Mouse (Mus musculus) stomach, postnatal 0 days (tissue): ENCODE measurements at regions not wholly inside any gene's neighbourhood (a gene's known extent, or its start where the extent isn't known, plus 50 kb on each side); places are given as distances from the start of the nearest gene placed in this dataset.
A peak's percentile ranks its signal among the peaks of the same experiment; 100 is the strongest.

Source experiments
- ATAC-seq: fragments of 200-750 bp; cut with Nextera tagmentation; 2 replicates; pipeline ENCODE4 v1.8.0; 2017; ENCODE audit not compliant: low FRiP score, low TSS enrichment
- DNase-seq: peaks from one replicate; pipeline ENCODE4 v3.0.0-alpha.2; 2016; ENCODE audit warnings: low spot score
- H3K27ac ChIP-seq: fragments of 300-500 bp; sonication (generic); replicated peaks from 2 replicates; pipeline ENCODE4 v1.5.1; 2014; ENCODE audit warnings: mild to moderate bottlenecking, control low read depth
- H3K27me3 ChIP-seq: fragments of 300-500 bp; sonication (generic); 2 replicates; pipeline ENCODE4 v1.6.1; 2014; ENCODE audit warnings: low read length; ENCODE audit not compliant: control insufficient read depth, insufficient read depth
- H3K36me3 ChIP-seq: fragments of 300-500 bp; sonication (generic); 2 replicates; pipeline ENCODE4 v1.6.1; 2014; ENCODE audit warnings: low read length, mixed read lengths; ENCODE audit not compliant: control insufficient read depth, insufficient read depth
- H3K4me1 ChIP-seq: fragments of 300-500 bp; sonication (generic); replicated peaks from 2 replicates; pipeline ENCODE4 v1.6.1; 2014; ENCODE audit warnings: antibody characterized with exemption; ENCODE audit not compliant: control insufficient read depth, insufficient read depth
- H3K4me2 ChIP-seq: fragments of 300-500 bp; sonication (generic); replicated peaks from 2 replicates; pipeline ENCODE4 v1.6.1; 2014; ENCODE audit warnings: low read depth, mild to moderate bottlenecking, control low read depth, moderate library complexity
- H3K4me3 ChIP-seq: fragments of 300-500 bp; sonication (generic); 2 replicates; pipeline ENCODE4 v1.5.1; 2014; ENCODE audit warnings: low read depth, low read length, control low read depth
- H3K9ac ChIP-seq: fragments of 300-500 bp; sonication (generic); 2 replicates; pipeline ENCODE4 v1.6.1; 2014; ENCODE audit warnings: mild to moderate bottlenecking, low read length, control low read depth, mixed read lengths
- H3K9me3 ChIP-seq: fragments of 300-500 bp; sonication (generic); 2 replicates; pipeline ENCODE4 v1.6.1; 2016; ENCODE audit warnings: low read length; ENCODE audit not compliant: control insufficient read depth
- CTCF ChIP-seq: IDR thresholded peaks from 2 replicates; pipeline ENCODE4 v1.5.1; 2016; ENCODE audit warnings: antibody characterized with exemption, low read depth, mild to moderate bottlenecking, moderate library complexity
- EP300 ChIP-seq: optimal IDR thresholded peaks from 2 replicates; pipeline ENCODE3; 2016; ENCODE audit warnings: antibody characterized with exemption
- WGBS: fragments of 180-500 bp; shearing (Covaris S2); extraction: QIAGEN DNeasy Blood & Tissue Kit; methylation state at CpG from one replicate; pipeline ENCODE4 v1.1.7; 2014; 5-methylcytosine and 5-hydroxymethylcytosine counted together

DNA sequence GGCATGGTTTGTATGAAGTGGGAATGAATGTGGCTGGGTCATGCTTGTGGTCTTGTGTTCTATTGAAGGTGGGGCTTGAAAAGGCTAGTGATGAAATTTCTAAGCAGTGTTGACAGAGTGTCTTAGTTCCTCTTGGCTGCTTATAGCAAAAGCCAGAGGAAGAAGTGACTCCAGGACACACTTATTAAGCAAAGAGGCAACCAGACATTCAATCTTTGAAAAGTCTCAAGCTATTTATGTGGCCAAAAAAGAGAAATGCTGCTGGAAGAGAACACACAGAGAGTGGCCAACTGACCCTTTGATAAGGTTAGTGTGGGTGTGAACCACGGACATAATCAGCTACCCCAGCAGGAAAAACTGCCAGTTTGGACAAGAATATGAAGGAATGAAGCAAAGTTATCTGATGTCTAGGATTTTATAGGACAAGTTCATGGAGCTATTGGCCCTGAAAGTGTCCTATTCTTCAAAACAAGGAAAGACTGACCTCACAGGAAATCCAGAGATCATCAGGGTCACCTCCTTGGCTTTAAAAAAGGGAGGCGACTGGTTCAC is 104.4 kb upstream of the Nxt1 start:
- 63% methylated on average over 2 of the region's 2 CpGs for WGBS
- Histone ChIP-seq H3K9ac (no peak overlapping the region), H3K4me3 (no peak overlapping the region)

GRCm38 (mm10) chr2:148563390-148563789 is 109.0 kb upstream of the Nxt1 start:
- Histone ChIP-seq H3K27me3 (no peaks in the 10 kb centered on the region), H3K36me3 (no peaks in the 10 kb centered on the region), H3K9ac (no peak overlapping the region), H3K27ac (no peak overlapping the region), H3K4me3 (no peak overlapping the region), H3K9me3 (no peaks in the 10 kb centered on the region), H3K4me1 (no peaks in the 10 kb centered on the region), H3K4me2 (no peak overlapping the region)
- TF ChIP-seq CTCF, result no peak
- no peak for TF ChIP-seq EP300
- ATAC-seq (no peak), DNase-seq (no peak)
- WGBS, result 59% methylated on average over 3 of the region's 3 CpGs

More for the DNA sequence above, 104.4 kb upstream of the Nxt1 start:
- Histone ChIP-seq H3K9me3 (no peaks in the 10 kb centered on the region), H3K4me1 (0 out of 2 replicates have a peak, but pooled peaks cover 3% of the 10 kb centered on the region), H3K4me2 (no peak overlapping the region), H3K27me3 (no peaks in the 10 kb centered on the region), H3K27ac (no peak overlapping the region), H3K36me3 (no peaks in the 10 kb centered on the region)
- DNase-seq (no peak), ATAC-seq (no peak)
- TF ChIP-seq CTCF, result no peak
- no peak for TF ChIP-seq EP300

DNA sequence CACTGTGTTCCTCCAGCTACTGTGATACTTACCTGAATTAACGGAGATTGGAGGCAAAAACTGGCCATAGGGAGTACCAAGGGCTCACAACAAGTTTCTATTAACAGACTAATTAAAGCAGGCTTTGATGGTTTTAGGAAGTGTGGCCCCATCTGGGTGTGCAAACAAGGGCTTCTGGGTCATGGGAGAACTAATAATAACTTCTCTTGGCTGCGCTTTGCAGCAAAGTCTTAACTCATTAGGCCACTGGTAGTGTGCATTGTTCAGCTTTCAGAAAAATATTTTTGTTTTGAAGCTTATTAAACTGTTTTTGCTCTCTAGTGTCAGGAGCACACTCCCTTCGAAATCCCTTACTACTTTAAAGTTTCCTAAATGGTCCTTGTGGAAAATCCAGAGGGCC is 110.4 kb upstream of the Nxt1 start:
- no peak for ATAC-seq
- TF ChIP-seq CTCF (no peak), EP300 (no peak)
- WGBS, result 67% methylated on average over 3 of the region's 3 CpGs

GRCm38 (mm10) chr2:148560013-148560773 is 112.2 kb upstream of the Nxt1 start:
- WGBS, result 58% methylated on average over 4 of the region's 4 CpGs
- no peak for ATAC-seq
- Histone ChIP-seq H3K4me1 (no peaks in the 10 kb centered on the region), H3K9me3 (no peaks in the 10 kb centered on the region), H3K27me3 (no peaks in the 10 kb centered on the region), H3K9ac (no peak overlapping the region), H3K27ac (no peak overlapping the region), H3K4me3 (no peak overlapping the region), H3K4me2 (no peak overlapping the region), H3K36me3 (no peaks in the 10 kb centered on the region)
- TF ChIP-seq EP300, result no peak
- TF ChIP-seq CTCF, result no peak
- no peak for DNase-seq

More for the DNA sequence above, 110.4 kb upstream of the Nxt1 start:
- H3K27me3 ChIP-seq, result no peaks in the 10 kb centered on the region
- no peak overlapping the region for H3K4me3 ChIP-seq
- no peak for DNase-seq
- H3K36me3 ChIP-seq, result no peaks in the 10 kb centered on the region
- no peak overlapping the region for H3K27ac ChIP-seq
- H3K4me2 ChIP-seq, result no peak overlapping the region
- no peaks in the 10 kb centered on the region for H3K4me1 ChIP-seq
- no peaks in the 10 kb centered on the region for H3K9me3 ChIP-seq
- H3K9ac ChIP-seq, result no peak overlapping the region

- no peak for TF ChIP-seq CTCF
- no peak for TF ChIP-seq EP300
- Histone ChIP-seq H3K27ac (no peak overlapping the region), H3K4me3 (no peak overlapping the region), H3K36me3 (no peaks in the 10 kb centered on the region), H3K4me2 (no peak overlapping the region), H3K27me3 (no peaks in the 10 kb centered on the region), H3K9ac (no peak overlapping the region), H3K9me3 (no peaks in the 10 kb centered on the region), H3K4me1 (no peaks in the 10 kb centered on the region)
- DNase-seq (no peak), ATAC-seq (no peak)
- 59% methylated on average over 4 of the region's 4 CpGs for WGBS
Observed at GRCm38 (mm10) chr2:148559376-148559775, 113.0 kb upstream of the Nxt1 start.

DNA sequence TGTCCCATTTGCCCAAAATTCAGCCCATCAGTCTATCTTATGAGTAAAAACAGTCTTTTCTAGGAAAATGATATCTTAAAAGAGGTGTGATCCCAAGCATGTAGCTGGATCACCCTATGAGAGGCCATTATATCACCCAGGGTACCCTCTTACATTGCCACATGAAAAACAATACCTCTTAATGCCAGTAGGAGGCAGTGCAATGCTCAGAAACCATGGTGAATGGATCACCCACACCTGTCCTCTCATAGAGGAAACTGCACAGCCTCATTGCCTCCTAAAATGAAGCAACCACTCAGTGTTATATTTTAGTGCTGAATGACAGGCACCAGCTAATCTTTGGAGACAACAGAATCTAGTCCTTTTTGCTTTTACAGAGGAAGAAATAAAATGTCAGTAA is 114.0 kb upstream of the Nxt1 start:
- ATAC-seq, result no peak
- no peak overlapping the region for H3K4me2 ChIP-seq
- H3K27ac ChIP-seq, result no peak overlapping the region
- no peaks in the 10 kb centered on the region for H3K36me3 ChIP-seq
- DNase-seq, result no peak
- no peaks in the 10 kb centered on the region for H3K9me3 ChIP-seq
- no peak overlapping the region for H3K4me3 ChIP-seq
- no peaks in the 10 kb centered on the region for H3K27me3 ChIP-seq
- no peak overlapping the region for H3K9ac ChIP-seq
- TF ChIP-seq EP300 (no peak), CTCF (peak; percentile 57)
- no peaks in the 10 kb centered on the region for H3K4me1 ChIP-seq
